Mouse (Mus musculus) gastrocnemius, postnatal 10 days (tissue): ENCODE data around the gene Adipoq. TPM values are rescaled to one million over a fixed set of nuclear protein-coding genes. Genes with fewer than 3 reads are reported as not detected.
A peak's percentile ranks its signal among the peaks of the same experiment; 100 is the strongest.

Experiments
- DNase-seq: peaks from one replicate; pipeline ENCODE4 v3.0.0; 2021; ENCODE audit warnings: mixed read lengths
- total RNA-seq, 2 experiments: library from RNA; stranded (reverse); gene quantifications; 2 replicates each; pipeline ENCODE4 v1.2.3; 2021

Adipoq gene
- total RNA-seq, 2 experiments from 2014 or later, result 12.4 to 15.1 TPM

DNA sequence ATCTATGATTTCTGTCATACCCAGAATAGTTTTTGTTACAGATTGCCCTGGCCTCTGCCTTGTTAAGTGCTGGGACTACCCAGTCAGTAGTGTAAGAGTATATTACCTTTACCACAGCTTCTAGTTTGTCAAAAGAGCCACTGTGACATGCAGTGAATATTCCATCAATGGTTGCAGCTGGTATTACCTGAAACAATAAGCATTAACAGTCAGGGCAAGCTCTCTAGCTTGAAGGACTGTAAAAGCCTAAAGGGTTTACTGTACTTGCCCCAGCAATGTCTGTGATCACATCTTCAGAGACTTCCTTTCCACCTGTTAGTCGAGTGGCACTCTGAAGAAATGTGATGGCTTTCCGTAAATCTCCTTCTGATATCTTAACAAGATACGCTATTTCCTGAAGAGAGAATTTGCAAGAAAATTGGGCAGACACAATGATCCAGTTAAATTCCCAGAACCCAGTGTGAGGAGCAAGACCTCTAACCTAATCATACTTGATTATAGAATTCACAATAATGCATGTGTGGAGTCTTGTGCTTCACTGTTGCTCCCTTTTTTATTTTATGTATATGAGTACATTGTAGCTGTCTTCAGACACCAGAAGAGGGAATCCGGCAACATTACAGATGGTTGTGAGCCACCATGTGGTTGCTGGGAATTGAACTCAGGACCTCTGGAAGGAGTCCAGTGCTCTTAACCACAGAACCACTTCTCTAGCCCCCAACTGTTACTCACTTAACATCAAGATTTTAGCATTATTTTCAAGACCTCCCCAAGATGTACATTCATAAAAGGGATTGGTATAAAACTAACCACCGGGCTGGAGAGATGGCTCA lies 31.8 kb upstream of the Adipoq start:
- no peak for DNase-seq

DNA sequence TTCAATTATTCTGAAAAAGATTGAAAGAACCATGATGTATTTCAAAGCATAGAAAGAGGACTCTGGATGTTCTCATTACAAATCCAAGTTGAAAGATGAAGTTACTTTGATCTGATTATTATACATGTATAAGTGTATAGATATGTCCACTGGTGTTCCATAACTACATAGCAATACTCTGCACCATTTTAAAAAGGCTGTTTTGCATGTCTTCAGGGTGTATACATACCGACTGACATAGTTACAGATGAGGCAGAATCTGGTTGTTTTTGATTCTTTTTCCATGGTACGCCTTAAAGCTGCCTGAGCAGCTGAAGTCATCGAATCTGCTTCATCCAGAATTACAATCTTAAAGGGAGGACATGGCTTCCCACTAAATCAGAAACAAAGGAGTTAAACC lies 30.9 kb upstream of the Adipoq start:
- DNase-seq, result no peak

DNA sequence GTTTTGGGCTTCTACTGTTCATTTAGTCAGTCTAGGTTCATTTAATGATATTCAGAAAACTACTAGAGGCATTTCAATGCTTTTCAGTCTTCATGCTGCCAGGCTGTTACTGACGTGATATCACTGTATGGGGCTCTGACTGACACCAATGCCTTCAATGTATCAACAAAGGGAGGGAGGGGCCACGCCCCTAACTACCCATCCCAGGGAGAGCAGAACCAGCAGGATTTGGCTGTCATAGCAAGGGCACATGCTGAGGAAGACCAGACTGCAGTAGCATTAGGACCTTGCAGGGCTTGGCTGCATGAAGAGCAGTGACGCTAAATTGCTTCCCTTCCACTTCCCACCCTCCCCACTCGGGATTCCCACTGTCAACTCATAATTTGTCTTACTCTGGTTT lies 29.2 kb upstream of the Adipoq start:
- DNase-seq, result no peak

DNA sequence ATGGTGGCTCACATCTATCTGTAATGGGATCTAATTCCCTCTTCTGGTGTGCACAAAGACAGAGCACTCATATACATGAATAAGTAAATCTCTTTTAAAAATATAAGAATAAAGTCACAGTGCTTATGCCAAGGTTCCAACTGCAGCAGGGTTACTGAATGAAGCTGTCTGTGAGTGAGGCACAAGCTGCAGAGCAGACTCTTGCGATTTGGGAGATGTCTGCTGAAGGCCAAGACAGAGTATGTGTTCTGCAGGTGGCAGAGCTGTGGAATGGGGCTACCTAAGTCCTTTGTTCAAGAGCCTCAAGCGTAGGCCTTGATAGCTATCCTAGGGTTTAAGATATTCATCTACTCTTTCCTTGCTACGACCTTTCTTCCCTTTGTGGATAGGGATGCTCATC lies 23.9 kb upstream of the Adipoq start:
- DNase-seq, result no peak

DNA sequence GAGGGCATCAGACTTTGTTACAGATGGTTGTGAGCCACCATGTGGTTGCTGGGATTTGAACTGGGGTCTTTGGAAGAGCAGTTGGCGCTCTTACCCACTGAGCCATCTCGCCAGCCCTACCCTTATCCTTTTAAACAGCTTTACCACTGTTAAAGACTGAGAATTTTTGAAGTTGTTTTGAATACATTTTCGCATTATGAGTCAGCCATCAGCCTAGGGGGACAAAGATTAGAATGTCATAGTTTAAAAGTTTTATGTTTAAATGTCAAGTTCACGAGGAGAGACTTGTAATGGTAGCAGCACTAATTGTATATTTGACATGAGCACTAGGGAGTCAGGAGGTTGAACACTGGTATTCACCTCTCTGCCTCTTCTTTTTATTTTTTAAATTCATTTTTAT lies 23.2 kb upstream of the Adipoq start:
- no peak for DNase-seq

DNA sequence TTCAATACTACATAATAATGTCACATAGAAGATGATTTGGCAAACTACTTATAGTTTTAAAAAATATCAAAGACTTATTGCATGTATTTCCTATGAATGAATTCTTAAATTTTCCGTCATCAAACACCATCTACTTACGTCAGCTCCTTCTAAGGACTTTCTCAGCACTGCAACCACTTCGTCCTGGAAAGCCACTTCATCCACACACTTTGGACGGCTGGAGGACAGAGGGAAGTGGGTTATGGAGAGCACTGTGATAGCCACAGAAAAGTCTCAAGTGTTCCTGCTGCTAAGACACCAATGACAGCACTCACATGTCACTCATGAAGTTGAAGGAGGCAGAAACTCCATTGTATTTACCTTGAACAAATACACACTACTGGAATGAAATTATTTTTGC lies 21.9 kb upstream of the Adipoq start:
- DNase-seq, result no peak

DNA sequence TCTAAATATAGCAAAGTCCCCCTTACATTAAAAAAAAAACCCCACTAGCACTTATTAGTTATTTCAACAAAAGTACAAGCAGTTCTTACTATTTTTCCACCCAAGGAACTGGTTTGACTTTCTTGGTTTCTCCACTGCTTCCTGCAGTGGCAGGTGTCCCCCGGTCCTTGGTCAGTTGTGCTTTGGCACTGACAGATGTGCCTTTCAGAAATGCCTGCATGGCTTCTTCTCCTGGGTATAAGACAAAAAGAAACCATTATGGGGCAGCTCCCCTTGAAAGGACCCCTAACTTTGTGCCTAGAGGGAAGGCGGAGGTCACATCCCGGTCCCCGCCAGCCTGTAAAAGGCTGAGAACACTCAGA lies 19.0 kb upstream of the Adipoq start:
- DNase-seq, result no peak

DNA sequence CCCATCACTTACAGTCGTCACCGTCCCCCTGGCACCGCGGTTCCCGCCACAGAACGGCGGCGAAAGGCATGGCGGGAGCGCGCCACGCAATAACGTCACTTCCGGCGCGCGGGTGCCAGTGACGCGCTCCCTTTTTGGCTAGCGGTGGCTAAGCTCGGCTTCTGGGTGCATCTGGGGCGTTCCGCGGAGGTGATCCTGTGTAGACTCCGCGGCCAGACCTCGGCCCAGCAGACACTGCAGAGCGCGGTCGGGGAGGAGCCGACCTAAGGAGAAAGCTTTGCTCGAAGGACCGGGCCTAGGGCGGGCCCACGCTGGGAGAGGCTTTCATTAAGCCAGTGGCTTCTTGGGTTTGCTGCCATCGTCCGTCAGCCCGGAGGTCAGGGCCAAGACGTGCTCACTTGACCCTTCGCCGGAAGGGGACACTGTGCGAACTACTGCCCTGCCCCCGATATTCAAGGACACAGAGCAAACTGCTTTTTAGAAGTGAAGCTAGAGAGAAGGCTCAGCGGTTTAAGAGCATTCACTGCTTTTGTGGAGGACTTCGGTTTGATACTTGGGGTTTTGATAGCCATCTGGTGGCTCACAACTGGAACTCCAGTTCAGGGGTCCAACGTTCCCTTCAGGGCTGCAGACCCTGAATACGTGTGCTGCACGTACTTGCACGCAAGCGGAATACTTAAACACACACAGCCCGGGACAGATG lies 18.5 kb upstream of the Adipoq start, which contains the start of gene Rfc4:
Gene Rfc4 (minus strand): TSS at position 65 of the 703 bp plus-strand sequence.
- DNase-seq, result peak; percentile 94

DNA sequence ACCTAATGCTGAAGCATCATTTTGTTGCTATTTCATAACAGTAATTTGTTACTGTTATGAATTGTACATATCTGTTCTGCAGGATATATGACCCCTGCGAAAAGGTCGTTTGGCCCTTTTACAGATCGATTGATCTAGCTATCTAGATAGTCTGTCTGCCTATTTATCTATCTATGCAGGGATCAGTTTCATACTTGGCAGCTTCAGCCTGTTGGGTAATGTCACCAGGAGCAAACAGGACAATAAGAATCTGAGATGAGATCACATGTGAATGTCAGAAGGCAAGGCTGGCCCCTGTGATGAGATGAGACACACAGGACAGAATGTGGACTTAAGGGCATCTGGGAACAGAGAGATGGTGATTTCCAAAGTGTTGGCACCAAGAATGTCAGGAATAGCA lies 16.0 kb upstream of the Adipoq start:
- DNase-seq, result no peak

DNA sequence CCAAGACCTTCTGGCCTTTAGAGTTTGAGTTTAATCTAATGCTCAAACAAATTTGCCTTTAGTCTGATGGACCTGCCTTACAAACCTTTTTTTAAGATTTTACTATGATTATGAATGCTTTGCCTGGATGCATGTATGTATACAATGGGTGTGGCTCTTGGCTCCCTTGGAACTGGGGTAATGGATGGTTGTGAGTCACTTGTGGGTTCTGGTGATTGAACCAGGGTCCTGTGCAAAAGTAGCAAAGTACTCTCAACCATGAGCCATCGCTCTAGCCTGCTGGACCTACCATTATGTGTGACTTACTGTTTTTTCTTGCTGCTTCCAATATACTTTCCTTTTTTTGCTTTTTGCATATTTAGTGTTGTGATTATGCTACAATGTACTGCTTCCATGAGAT lies 14.0 kb upstream of the Adipoq start:
- DNase-seq, result no peak

DNA sequence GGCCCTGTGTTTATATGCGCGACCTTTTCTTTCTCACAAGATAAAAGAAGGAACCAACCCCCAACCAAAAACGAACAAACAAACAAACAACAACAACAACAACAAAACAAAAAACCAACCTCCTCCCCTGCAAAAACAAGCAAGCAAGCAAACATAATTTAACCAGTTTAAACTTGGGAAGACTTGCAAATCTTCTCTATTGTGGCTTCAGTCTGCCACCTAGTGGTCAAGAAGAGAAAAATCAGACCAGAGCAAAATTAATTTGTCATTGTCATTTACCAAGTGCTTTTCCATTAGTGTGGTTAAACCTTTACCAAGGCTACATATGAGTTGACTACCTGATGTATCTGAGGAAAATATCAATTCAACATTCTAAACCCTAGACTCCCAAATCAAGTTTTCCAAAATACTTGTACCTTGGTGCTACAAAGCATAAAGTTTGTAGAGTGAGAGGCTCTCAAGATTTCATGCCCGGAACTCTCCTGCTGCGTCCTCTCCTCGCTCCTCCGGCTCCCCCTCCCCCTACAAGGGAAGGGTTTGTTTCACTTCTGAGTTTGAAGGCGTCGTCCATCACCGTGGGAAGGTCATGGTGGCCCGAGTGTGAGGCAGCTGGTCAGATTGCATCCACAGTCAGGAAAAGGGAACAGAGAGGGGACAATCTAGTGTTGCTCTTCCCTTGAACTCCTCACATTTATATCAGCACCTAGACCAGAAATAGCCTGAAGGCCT lies 10.8 kb upstream of the Adipoq start:
- no peak for DNase-seq

DNA sequence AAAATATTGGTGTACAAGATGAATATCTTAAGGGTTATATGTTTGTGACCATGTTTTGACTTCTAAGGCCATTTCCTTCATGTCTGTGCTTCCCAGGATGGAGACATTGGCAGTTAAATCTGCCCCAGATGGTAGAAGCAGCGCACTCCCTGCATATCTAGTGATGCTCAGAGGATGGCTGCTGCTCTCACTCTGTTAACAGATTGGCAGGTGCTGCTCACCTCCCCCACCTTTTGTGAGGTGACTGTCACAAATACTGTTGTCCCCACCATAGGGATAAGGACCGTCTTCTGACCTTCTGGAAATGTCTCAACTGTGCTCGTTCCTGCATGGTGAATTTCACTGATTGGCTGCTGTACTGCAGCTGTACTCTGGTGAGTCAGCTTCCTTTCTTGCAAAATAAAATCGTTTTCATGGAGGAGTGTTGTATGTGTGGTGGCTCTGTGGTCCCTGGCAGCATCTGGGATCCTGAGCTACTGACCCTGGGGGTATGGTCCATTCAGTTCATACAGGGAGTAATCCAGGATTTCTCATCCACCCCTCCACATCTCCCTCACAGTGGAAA lies 9.8 kb upstream of the Adipoq start:
- DNase-seq, result no peak

DNA sequence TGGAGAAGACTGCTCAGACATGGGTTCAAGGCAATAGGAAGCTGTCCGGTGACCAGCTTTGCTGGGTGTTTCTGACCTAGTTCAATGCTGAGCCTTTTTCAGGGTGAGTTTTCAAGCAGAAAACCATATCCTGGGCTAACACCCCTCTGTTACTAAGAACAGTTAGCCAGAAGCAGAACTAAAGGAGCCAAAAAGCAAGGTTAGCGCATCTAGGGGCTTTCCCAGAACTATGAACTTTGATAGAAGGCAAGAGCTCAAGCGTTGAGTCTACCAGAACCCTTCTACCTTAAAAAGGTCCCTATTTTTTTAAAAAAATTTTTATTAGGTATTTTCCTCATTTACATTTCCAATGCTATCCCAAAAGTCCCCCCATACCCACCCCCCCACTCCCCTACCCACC lies 5.4 kb upstream of the Adipoq start:
- no peak for DNase-seq

DNA sequence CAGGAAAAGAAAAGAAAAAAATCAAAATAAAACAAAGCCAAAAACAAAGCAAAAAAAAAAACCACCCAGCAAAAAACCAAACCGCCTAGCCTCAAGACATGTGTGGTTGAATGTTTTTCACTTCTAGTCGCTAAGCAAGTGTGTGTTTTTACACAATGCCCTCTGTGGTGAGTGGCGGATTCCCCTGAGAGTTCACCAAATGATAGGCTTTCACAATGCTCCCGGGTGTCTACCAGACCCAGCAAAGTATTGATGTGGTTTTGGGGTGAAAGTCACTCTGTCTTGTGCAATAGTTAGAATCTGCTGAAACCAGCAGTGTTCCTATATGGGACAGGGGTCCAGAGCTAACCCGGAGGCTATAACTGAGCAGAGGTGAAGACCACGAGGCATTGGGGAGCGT lies 2.0 kb upstream of the Adipoq start:
- DNase-seq, result no peak

DNA sequence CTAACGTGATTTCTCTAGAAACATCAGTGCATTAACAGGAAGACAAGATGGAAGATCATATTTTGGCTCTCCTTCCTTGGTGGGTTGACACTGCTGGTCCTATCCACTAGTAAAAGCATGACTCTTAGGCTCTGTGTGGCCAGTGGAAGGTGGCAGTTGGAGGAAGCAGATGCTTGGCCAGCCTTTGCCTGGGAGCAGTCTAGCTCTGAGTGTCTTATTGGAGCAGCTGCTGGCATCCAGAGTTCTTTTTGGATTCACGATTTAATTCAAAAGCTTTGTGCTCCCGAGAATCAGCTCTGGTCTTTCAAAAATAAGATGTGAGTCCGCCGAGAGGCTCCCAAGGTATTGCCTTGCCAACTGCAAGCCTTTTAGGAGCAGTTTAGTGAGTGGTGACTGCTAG lies 1.1 kb upstream of the Adipoq start:
- no peak for DNase-seq

DNA sequence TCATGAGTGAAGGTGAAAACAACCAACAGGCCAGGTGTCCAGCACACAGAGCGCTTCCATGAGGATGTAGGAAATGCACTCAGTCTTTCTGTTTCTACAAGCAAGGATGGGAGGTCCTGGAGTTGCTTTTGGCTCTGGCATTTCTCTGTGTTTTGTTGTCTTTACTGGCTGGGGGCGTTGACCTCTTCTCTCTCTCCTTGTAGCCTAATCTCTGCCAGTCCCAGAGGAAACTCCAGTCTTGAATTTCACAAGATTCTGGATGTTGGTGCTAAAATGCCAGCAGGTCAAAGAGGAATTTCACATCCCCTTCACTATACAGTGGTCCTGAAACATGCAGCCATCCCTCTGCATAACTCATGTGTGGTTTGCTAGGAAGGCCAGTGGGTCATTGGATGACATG lies 2.6 kb downstream of the Adipoq start:
- no peak for DNase-seq

DNA sequence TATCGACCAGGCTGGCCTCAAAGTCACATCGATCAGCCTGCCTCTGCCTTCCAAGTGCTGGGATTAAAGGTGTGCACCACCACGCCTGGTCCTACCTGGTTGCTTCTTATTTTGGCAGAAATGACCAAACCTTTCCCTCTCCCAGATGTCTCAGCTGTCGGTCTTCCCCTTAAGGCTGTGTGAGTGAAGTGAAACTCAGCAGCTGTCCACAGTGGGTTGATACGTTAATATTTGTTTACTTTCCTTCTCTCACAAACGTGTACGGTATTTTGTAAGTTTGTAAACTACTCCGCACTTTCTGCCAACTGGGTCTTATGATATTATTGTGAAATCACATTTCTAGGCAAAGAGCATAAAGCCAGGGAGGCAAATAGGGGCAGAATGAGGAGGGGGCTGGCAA lies 3.1 kb downstream of the Adipoq start:
- DNase-seq, result no peak

DNA sequence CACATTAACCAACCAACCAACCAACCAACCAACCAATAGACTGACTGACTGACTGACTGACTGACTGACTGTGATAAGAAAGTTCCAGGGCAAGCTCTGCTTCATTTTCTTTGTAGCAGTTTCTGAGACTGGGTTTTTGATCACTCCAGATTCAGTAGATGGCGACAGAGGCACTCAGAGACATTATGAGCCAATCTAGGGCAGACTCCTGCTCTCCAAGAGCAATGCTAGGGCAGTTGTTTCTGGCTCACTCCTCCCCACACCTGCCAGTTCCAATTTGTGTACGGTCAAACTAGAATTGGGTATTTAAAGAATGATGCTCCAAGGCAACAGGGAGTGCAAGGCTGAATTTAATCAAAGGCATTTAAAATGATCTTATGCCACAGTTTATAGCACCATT lies 5.1 kb downstream of the Adipoq start:
- DNase-seq, result no peak

DNA sequence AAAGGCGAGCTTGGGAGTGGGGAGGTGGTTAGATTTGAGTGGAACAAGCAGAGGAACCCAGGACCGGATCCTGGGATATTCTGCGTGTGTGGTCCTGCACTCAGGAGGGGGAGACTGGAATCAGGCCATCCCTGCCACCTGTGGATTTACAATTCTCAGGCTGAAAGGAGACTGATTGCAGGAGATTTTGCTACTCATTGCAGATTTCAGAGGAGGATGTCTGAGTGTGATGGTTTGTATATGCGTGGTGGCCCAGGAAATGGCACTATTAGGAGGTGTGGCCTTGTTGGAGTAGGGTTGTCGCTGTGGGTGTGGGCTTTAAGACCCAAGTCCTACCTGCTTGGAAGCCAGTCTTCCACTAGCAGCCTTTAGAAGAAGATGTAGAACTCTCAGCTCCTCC lies 7.9 kb downstream of the Adipoq start:
- no peak for DNase-seq

DNA sequence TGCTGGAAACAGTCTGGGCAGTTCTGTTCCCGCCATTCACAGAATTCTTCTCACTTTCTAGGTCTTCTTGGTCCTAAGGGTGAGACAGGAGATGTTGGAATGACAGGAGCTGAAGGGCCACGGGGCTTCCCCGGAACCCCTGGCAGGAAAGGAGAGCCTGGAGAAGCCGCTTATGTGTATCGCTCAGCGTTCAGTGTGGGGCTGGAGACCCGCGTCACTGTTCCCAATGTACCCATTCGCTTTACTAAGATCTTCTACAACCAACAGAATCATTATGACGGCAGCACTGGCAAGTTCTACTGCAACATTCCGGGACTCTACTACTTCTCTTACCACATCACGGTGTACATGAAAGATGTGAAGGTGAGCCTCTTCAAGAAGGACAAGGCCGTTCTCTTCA lies 10.7 kb downstream of the Adipoq start:
- no peak for DNase-seq

DNA sequence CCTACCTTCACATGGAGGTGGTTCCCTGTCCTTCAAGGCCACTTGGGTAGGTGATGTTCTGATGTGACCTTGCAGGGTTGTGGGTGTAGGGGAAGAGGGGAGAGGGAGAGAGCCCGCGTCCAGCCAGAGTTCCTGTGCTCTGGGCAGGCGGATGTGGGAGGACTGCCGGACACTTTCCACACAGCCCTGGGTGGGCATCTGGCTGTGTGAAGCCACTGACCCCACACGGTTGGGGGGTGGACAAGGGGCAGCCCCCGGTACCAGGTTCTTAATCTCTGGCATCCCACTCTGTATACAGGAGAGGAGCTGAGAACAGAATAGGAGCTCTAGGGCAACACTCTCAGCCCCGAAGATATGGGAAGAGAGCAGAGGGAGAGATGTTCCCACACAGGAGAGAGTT lies 12.0 kb downstream of the Adipoq start:
- no peak for DNase-seq

DNA sequence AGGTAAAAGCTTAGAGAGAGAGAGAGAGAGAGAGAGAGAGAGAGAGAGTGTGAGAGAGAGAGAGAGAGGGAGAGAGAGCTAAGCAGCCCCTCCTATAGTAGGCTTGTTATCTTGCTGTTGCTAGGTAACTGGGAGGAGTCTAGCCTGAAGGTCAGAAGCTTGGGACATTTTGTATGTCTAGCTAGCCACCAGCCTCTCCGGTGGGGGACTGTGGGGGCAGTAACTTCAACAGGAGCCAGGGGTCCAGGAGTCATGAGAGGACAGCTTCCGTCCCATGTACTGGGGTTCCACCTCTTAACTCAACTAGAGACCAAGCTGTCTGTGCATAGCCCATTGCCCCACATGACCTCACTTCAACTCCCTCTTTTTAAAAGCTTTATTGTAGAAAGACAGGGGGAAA lies 12.6 kb downstream of the Adipoq start:
- DNase-seq, result no peak

DNA sequence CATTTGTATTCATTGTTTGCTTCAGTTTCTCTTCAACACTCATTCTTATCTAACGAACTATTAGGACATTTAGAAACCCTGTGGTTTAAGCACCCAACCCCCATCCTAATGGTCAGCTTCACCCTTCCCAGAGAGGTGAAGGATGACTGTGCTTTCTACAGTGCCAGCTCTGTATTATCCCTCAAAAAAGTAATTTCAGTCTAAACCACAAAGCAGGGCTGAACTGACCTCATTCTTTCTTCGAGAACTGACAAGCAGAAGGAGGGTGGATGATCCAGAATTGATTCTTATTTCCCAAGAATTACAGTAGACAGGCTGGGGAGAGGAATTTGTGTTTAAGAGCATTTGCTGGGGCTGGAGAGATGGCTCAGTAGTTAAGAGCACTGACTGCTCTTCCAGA lies 13.4 kb downstream of the Adipoq start:
- no peak for DNase-seq
